Mouse (Mus musculus): ENCODE measurements around the gene Mea1.

- no peak for TF ChIP-seq POLR2AphosphoS2 (IDR thresholded peaks at IDR 0.05; ENCODE audit: insufficient read length, low read depth)
- TF ChIP-seq MYOD1 (IDR thresholded peaks at IDR 0.05; ENCODE audit: control insufficient read depth in 1 of 3, insufficient read length in 2 of 3, low read depth in 2 of 3) = no peak
- TF ChIP-seq USF1 (IDR thresholded peaks at IDR 0.05; ENCODE audit: low read depth) = no peak
- TF ChIP-seq POLR2A (IDR thresholded peaks at IDR 0.05; ENCODE audit: insufficient read length, low read depth) = no peak
- peak in 1 of 3 experiments; percentile 9 for TF ChIP-seq MYOG (IDR thresholded peaks at IDR 0.05; ENCODE audit: control insufficient read depth in 1 of 3, insufficient read depth in 1 of 3, insufficient read length in 2 of 3, low read depth in 2 of 3)
Measured at GRCm38 (mm10) chr17:46674530-46675283, 3.9 kb upstream of the Mea1 start.
